Mouse (Mus musculus): ENCODE measurements at regions not wholly inside any gene's neighbourhood (a gene's known extent, or its start where the extent isn't known, plus 50 kb on each side); places are given as distances from the start of the nearest gene placed in this dataset.

DNA sequence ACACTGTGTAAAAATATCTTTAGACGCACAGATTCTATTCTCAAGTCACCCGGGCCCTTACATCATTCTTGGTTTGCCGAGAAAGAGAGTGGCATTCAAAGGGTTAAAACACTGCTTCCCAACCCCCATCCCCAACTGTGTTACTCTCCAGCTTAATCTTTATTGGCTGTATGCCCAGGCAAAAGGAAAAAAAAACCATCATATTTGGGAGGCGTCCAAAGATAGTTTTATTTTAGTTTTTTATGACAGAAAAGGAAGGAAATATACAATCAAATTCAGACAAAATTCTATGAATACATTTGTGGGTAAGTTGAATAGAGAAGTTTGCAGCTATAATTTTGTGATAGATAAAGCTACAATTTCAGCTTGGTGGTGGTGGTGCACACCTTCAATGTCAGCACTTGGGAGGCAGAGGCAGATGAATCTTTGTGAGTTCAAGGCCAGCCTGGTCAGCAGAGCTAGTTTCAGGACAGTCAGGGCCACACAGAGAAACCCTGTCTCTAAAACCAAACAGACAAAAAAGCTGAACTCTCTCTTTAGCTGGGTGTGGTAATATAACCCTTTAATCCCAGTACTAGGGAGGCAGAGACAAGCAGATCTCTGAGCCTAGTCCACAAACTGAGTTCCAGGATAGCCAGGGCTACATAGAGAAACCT lies 98.2 kb upstream of the Slc38a2 start:
- TF ChIP-seq NRF1 (IDR thresholded peaks at IDR 0.05; ENCODE audit: low read depth, low read length), result no peak
- TF ChIP-seq GABPA (IDR thresholded peaks at IDR 0.05; ENCODE audit: insufficient replicate concordance, low read depth, low read length), result no peak
- TF ChIP-seq MAX (IDR thresholded peaks at IDR 0.05; ENCODE audit: low read length), result no peak
- no peak for TF ChIP-seq CTCF (conservative IDR thresholded peaks at IDR 0.05 in 1 of 2, IDR thresholded peaks at IDR 0.05 in 1 of 2; ENCODE audit: low read depth in 2 of 2, low read length in 2 of 2)
- TF ChIP-seq TBP (conservative IDR thresholded peaks at IDR 0.05; ENCODE audit: low read depth, low read length), result no peak
- no peak for TF ChIP-seq MEF2A (IDR thresholded peaks at IDR 0.05; ENCODE audit: borderline replicate concordance, low read depth, low read length)
